Mouse (Mus musculus) embryonic fibroblast, embryonic 13.5 days (primary cell): ENCODE measurements around the gene Tox2.

Experiments used
- CTCF ChIP-seq: IDR thresholded peaks from 2 replicates; pipeline ENCODE4 v1.5.1; 2011; ENCODE audit warnings: mild to moderate bottlenecking, control low read depth, low read length, moderate library complexity, borderline replicate concordance; ENCODE audit not compliant: insufficient read depth
- POLR2A ChIP-seq: IDR thresholded peaks from 2 replicates; pipeline ENCODE4 v1.6.1; 2011; ENCODE audit warnings: low read depth, mild to moderate bottlenecking, control low read depth, low read length, moderate library complexity

GRCm38 (mm10) chr2:163195834-163196145 lies 7.1 kb upstream of the Tox2 start:
- TF ChIP-seq CTCF (no peak), POLR2A (no peak)
